Mouse (Mus musculus) liver, embryonic 15.5 days (tissue): ENCODE measurements around the gene Sh3kbp1. TPM values are rescaled to one million over a fixed set of nuclear protein-coding genes. Genes with fewer than 3 reads are reported as not detected.

Source experiments
- ATAC-seq: fragments of 200-750 bp; cut with Nextera tagmentation; 2 replicates; pipeline ENCODE4 v1.8.0; 2017; ENCODE audit warnings: moderate number of reproducible peaks, mild to moderate bottlenecking, moderate library complexity; ENCODE audit not compliant: insufficient read depth
- H3K27ac ChIP-seq: fragments of 300-500 bp; sonication (generic); replicated peaks from 2 replicates; pipeline ENCODE4 v1.5.1; 2015; ENCODE audit warnings: mild to moderate bottlenecking, inconsistent platforms
- H3K27me3 ChIP-seq: fragments of 300-500 bp; sonication (generic); 2 replicates; pipeline ENCODE4 v1.6.1; 2015; ENCODE audit warnings: mild to moderate bottlenecking, inconsistent platforms
- H3K36me3 ChIP-seq: fragments of 300-500 bp; sonication (generic); replicated peaks from 2 replicates; pipeline ENCODE4 v1.6.1; 2015; ENCODE audit warnings: moderate library complexity, mild to moderate bottlenecking, inconsistent platforms
- H3K4me1 ChIP-seq: fragments of 300-500 bp; sonication (generic); replicated peaks from 2 replicates; pipeline ENCODE4 v1.6.1; 2015; ENCODE audit warnings: inconsistent platforms
- H3K4me2 ChIP-seq: fragments of 300-500 bp; sonication (generic); 2 replicates; pipeline ENCODE4 v1.6.1; 2015; ENCODE audit warnings: moderate library complexity, mild to moderate bottlenecking, inconsistent platforms
- H3K4me3 ChIP-seq: fragments of 300-500 bp; sonication (generic); replicated peaks from 2 replicates; pipeline ENCODE4 v1.5.1; 2015; ENCODE audit warnings: mild to moderate bottlenecking, inconsistent platforms
- H3K9ac ChIP-seq: fragments of 300-500 bp; sonication (generic); 2 replicates; pipeline ENCODE4 v1.6.1; 2015; ENCODE audit warnings: moderate library complexity, mild to moderate bottlenecking, inconsistent platforms
- H3K9me3 ChIP-seq: fragments of 300-500 bp; sonication (generic); replicated peaks from 2 replicates; pipeline ENCODE4 v1.6.1; 2016; ENCODE audit warnings: inconsistent platforms
- WGBS: fragments of 180-500 bp; shearing (Covaris S2); methylation state at CpG from one replicate; pipeline ENCODE4 v1.1.7; 2015; ENCODE audit warnings: mixed read lengths; ENCODE audit not compliant: insufficient replicate concordance; 5-methylcytosine and 5-hydroxymethylcytosine counted together
- polyA plus RNA-seq: library from polyadenylated mRNA; unstranded; fragments of >200 nt; fragmentation: Nextera tagmentation; extraction: Ambion mirVana; gene quantifications from 2 replicates; pipeline ENCODE4 v1.2.1, GENCODE M21; 2015

Sh3kbp1 gene
- polyA plus RNA-seq, 1 experiment from 2014 or later = 13.4 TPM

GRCm38 (mm10) chrX:159928834-159929233 lies 301.8 kb downstream of the Sh3kbp1 start:
- Histone ChIP-seq H3K4me3 (no peak overlapping the region), H3K27ac (no peak overlapping the region), H3K4me1 (no peaks in the 10 kb centered on the region), H3K27me3 (no peaks in the 10 kb centered on the region), H3K36me3 (no peaks in the 10 kb centered on the region), H3K9ac (no peak overlapping the region), H3K9me3 (no peaks in the 10 kb centered on the region), H3K4me2 (no peak overlapping the region)
- 55% methylated on average over 3 of the region's 3 CpGs for WGBS
- no peak for ATAC-seq

- Histone ChIP-seq H3K9ac (no peak overlapping the region), H3K27me3 (no peaks in the 10 kb centered on the region), H3K27ac (no peak overlapping the region), H3K36me3 (no peaks in the 10 kb centered on the region), H3K4me2 (no peak overlapping the region), H3K4me1 (no peaks in the 10 kb centered on the region), H3K4me3 (no peak overlapping the region), H3K9me3 (no peaks in the 10 kb centered on the region)
- ATAC-seq = no peak
- 85% methylated on average over 1 of the region's 1 CpGs for WGBS
Measured at GRCm38 (mm10) chrX:159932027-159932426, 305.0 kb downstream of the Sh3kbp1 start.

- Histone ChIP-seq H3K4me2 (no peak overlapping the region), H3K9me3 (no peaks in the 10 kb centered on the region), H3K36me3 (no peaks in the 10 kb centered on the region), H3K4me1 (no peaks in the 10 kb centered on the region), H3K27ac (no peak overlapping the region), H3K27me3 (no peaks in the 10 kb centered on the region), H3K4me3 (no peak overlapping the region), H3K9ac (no peak overlapping the region)
- 57% methylated on average over 2 of the region's 2 CpGs for WGBS
- ATAC-seq = no peak
Measured at GRCm38 (mm10) chrX:159942569-159942968, 315.5 kb downstream of the Sh3kbp1 start.

GRCm38 (mm10) chrX:159943586-159943985 lies 316.5 kb downstream of the Sh3kbp1 start:
- H3K9ac ChIP-seq = no peak overlapping the region
- no peak overlapping the region for H3K4me3 ChIP-seq
- no peaks in the 10 kb centered on the region for H3K9me3 ChIP-seq
- no peaks in the 10 kb centered on the region for H3K4me1 ChIP-seq
- no peak overlapping the region for H3K27ac ChIP-seq
- H3K36me3 ChIP-seq = no peaks in the 10 kb centered on the region
- ATAC-seq = no peak
- H3K4me2 ChIP-seq = no peak overlapping the region
- H3K27me3 ChIP-seq = no peaks in the 10 kb centered on the region
- 69% methylated on average over 1 of the region's 1 CpGs for WGBS

GRCm38 (mm10) chrX:159953546-159954429 lies 326.7 kb downstream of the Sh3kbp1 start:
- Histone ChIP-seq H3K27me3 (0 out of 2 replicates have a peak, but pooled peaks cover 5% of the 10 kb centered on the region), H3K9me3 (no peaks in the 10 kb centered on the region), H3K4me2 (no peak overlapping the region), H3K4me3 (no peak overlapping the region), H3K27ac (no peak overlapping the region), H3K4me1 (no peaks in the 10 kb centered on the region), H3K36me3 (no peaks in the 10 kb centered on the region), H3K9ac (no peak overlapping the region)
- 56% methylated on average over 7 of the region's 7 CpGs for WGBS
- ATAC-seq = no peak

- Histone ChIP-seq H3K4me2 (no peak overlapping the region), H3K9me3 (no peaks in the 10 kb centered on the region), H3K36me3 (no peaks in the 10 kb centered on the region), H3K27me3 (0 out of 2 replicates have a peak, but pooled peaks cover 5% of the 10 kb centered on the region), H3K9ac (no peak overlapping the region), H3K27ac (no peak overlapping the region), H3K4me3 (no peak overlapping the region), H3K4me1 (no peaks in the 10 kb centered on the region)
- ATAC-seq = no peak
- 47% methylated on average over 4 of the region's 4 CpGs for WGBS
Measured at GRCm38 (mm10) chrX:159954430-159954779, 327.3 kb downstream of the Sh3kbp1 start.

- WGBS = 65% methylated on average over 6 of the region's 6 CpGs
Measured at GRCm38 (mm10) chrX:159955433-159955832, 328.4 kb downstream of the Sh3kbp1 start.

GRCm38 (mm10) chrX:159961385-159961784 lies 334.3 kb downstream of the Sh3kbp1 start:
- no peak overlapping the region for H3K9ac ChIP-seq
- WGBS = 63% methylated on average over 2 of the region's 2 CpGs
- no peaks in the 10 kb centered on the region for H3K9me3 ChIP-seq
- H3K4me2 ChIP-seq = no peak overlapping the region
- no peak overlapping the region for H3K27ac ChIP-seq
- ATAC-seq = no peak
- H3K4me1 ChIP-seq = no peaks in the 10 kb centered on the region
- 0 out of 2 replicates have a peak, but pooled peaks cover 5% of the 10 kb centered on the region for H3K27me3 ChIP-seq
- no peak overlapping the region for H3K4me3 ChIP-seq
- no peaks in the 10 kb centered on the region for H3K36me3 ChIP-seq

More at GRCm38 (mm10) chrX:159955433-159955832, 328.4 kb downstream of the Sh3kbp1 start:
- no peak overlapping the region for H3K4me2 ChIP-seq
- no peak overlapping the region for H3K9ac ChIP-seq
- no peaks in the 10 kb centered on the region for H3K4me1 ChIP-seq
- no peak overlapping the region for H3K27ac ChIP-seq
- no peaks in the 10 kb centered on the region for H3K9me3 ChIP-seq
- no peak for ATAC-seq
- H3K36me3 ChIP-seq = no peaks in the 10 kb centered on the region
- 0 out of 2 replicates have a peak, but pooled peaks cover 5% of the 10 kb centered on the region for H3K27me3 ChIP-seq
- no peak overlapping the region for H3K4me3 ChIP-seq

- 28% methylated on average over 4 of the region's 4 CpGs for WGBS
- H3K27me3 ChIP-seq = no peaks in the 10 kb centered on the region
Measured at GRCm38 (mm10) chrX:159963273-159963672, 336.2 kb downstream of the Sh3kbp1 start.

GRCm38 (mm10) chrX:159963925-159964324 lies 336.9 kb downstream of the Sh3kbp1 start:
- Histone ChIP-seq H3K27ac (no peak overlapping the region), H3K9ac (no peak overlapping the region), H3K4me1 (no peaks in the 10 kb centered on the region), H3K4me2 (no peak overlapping the region), H3K27me3 (no peaks in the 10 kb centered on the region), H3K4me3 (no peak overlapping the region), H3K9me3 (no peaks in the 10 kb centered on the region), H3K36me3 (no peaks in the 10 kb centered on the region)
- ATAC-seq = no peak
- WGBS = 73% methylated on average over 9 of the region's 9 CpGs

More at GRCm38 (mm10) chrX:159963273-159963672, 336.2 kb downstream of the Sh3kbp1 start:
- no peaks in the 10 kb centered on the region for H3K36me3 ChIP-seq
- H3K4me1 ChIP-seq = no peaks in the 10 kb centered on the region
- H3K4me3 ChIP-seq = no peak overlapping the region
- no peak overlapping the region for H3K9ac ChIP-seq
- ATAC-seq = no peak
- no peak overlapping the region for H3K4me2 ChIP-seq
- no peaks in the 10 kb centered on the region for H3K9me3 ChIP-seq
- H3K27ac ChIP-seq = no peak overlapping the region

- no peaks in the 10 kb centered on the region for H3K27me3 ChIP-seq
- no peak overlapping the region for H3K27ac ChIP-seq
- H3K36me3 ChIP-seq = no peaks in the 10 kb centered on the region
- no peaks in the 10 kb centered on the region for H3K9me3 ChIP-seq
- H3K9ac ChIP-seq = no peak overlapping the region
- no peak for ATAC-seq
- H3K4me1 ChIP-seq = no peaks in the 10 kb centered on the region
- H3K4me2 ChIP-seq = no peak overlapping the region
- no peak overlapping the region for H3K4me3 ChIP-seq
- WGBS = 60% methylated on average over 2 of the region's 2 CpGs
Measured at GRCm38 (mm10) chrX:159969025-159969424, 342.0 kb downstream of the Sh3kbp1 start.
